In the genomic region with DNA sequence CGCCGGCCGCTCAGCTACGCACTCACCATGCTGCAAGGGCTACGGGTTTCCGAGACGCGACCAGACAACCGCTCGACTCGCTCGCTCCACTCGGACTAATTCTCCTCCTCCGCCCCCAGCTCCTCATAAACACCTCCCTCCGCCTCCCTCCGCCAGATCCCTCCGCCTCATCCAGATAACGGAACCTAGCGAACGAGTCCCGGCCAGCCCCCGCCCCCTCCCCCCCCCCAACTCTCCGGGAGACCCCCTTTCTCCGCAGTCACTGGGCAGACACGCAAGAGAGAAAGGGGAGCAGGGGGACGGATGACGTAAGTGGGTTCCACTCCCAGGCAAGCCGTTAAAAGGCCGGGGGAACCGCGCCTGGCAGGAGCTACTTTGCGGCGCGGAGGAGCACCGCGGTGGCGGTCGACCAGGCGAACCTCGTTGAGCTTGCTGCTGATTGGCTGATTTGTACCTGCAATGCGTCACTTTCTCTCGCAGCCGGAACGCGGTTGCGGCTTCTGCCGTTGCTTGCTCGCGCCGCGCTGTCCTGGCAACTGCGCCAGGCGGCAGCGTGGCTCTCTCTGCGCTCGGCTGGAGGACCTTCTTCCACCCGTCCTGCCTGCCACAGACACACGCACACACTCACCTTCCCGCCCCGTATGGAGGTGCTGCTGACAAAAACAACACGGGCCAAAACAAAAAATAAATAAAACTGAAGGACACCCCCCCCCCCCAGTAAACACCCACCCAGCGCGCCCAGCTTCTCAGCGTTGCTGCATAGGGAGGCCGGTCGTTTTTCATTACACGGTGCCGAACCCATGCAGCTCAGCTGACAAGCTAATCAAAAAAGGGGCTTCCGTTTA, we compare ENCODE assay signal across 8 mouse cellular contexts. TPM values are rescaled to one million over a fixed set of nuclear protein-coding genes. Genes with fewer than 3 reads are reported as not detected.
DNase-seq lines count a peak whose midpoint lies in the region; ATAC-seq and TF ChIP-seq lines count a peak whose summit lies in the region.

A gene (minus strand): TSS at position 169 of the 845 bp plus-strand sequence.

- H3K9ac ChIP-seq in heart, embryonic 11.5 days (ENCODE audit: low read depth, low read length) = peak within 1 kb of the TSS; percentile 86
- H3K9ac ChIP-seq in kidney, embryonic 16.5 days (replicated peaks; ENCODE audit: low read length) = peak within 1 kb of the TSS; percentile 98
- peak within 1 kb of the TSS; percentile 87 for H3K9ac ChIP-seq in liver, adult 2 months (ENCODE audit: low read depth, low read length)

- peak within 1 kb of the TSS; percentile 84 for H3K4me2 ChIP-seq in heart, embryonic 11.5 days
- H3K4me2 ChIP-seq in kidney, embryonic 16.5 days (replicated peaks; ENCODE audit: low read depth, low read length) = peak within 1 kb of the TSS; percentile 86
- H3K4me2 ChIP-seq in myocyte (ENCODE audit: low read depth) = peak within 1 kb of the TSS; percentile 80

- TF ChIP-seq CTCF in C2C12 (IDR thresholded peaks at IDR 0.05; ENCODE audit: control insufficient read depth, insufficient read depth, insufficient read length) = no peak
- TF ChIP-seq CTCF in brain, embryonic 14.5 days (IDR thresholded peaks at IDR 0.05; ENCODE audit: borderline replicate concordance, extremely low read depth, insufficient read depth, insufficient read length) = no peak
- TF ChIP-seq CTCF in liver, adult 2 months (IDR thresholded peaks at IDR 0.05; ENCODE audit: low read depth, low read length) = 0 out of 2 replicates have a peak, but pooled peaks have one; percentile 33

- WGBS in heart, embryonic 11.5 days (ENCODE audit: insufficient replicate concordance) = under 1% methylated on average over 69 of the region's 69 CpGs
- 0% methylated on average over 65 of the region's 69 CpGs for WGBS in kidney, embryonic 16.5 days
- under 1% methylated on average over 68 of the region's 69 CpGs for WGBS in liver, adult 2 months

- peak; percentile 99 for DNase-seq in brain, embryonic 14.5 days (ENCODE audit: low read depth)
- DNase-seq in liver, adult 2 months (ENCODE audit: extremely low read depth, low read depth, low spot score) = peak; percentile 93
- DNase-seq in splenic B cell, adult 2 months (ENCODE audit: low read depth, low spot score) = peak; percentile 99

- H3K36me3 ChIP-seq in C2C12 (ENCODE audit: control insufficient read depth, insufficient read depth) (peaks cover 12% of the 10 kb centered on the region), myocyte (ENCODE audit: control insufficient read depth, insufficient read depth) (peaks cover 16% of the 10 kb centered on the region)
- peaks cover 28% of the 10 kb centered on the region for H3K36me3 ChIP-seq in erythroblast, embryonic 14.5 days (ENCODE audit: control insufficient read depth)
- no peaks in the 10 kb centered on the region for H3K36me3 ChIP-seq in heart, embryonic 11.5 days (ENCODE audit: control insufficient read depth, insufficient read depth, low read length)
- H3K36me3 ChIP-seq in kidney, embryonic 16.5 days (ENCODE audit: insufficient read depth, low read length) = no peaks in the 10 kb centered on the region
- no peaks in the 10 kb centered on the region for H3K36me3 ChIP-seq in liver, adult 2 months (ENCODE audit: control insufficient read depth, insufficient read depth, low read length)
- H3K36me3 ChIP-seq in splenic B cell, adult 2 months (ENCODE audit: control insufficient read depth, insufficient read depth, low read length, poor library complexity, severe bottlenecking) = no peaks in the 10 kb centered on the region

- H3K4me1 ChIP-seq in erythroblast, embryonic 14.5 days (ENCODE audit: control insufficient read depth) = peaks cover 42% of the 10 kb centered on the region
- peaks cover 20% of the 10 kb centered on the region for H3K4me1 ChIP-seq in heart, embryonic 11.5 days (ENCODE audit: control insufficient read depth, insufficient read depth, low read length)
- peaks cover 26% of the 10 kb centered on the region for H3K4me1 ChIP-seq in kidney, embryonic 16.5 days (ENCODE audit: insufficient read depth, low read length)
- H3K4me1 ChIP-seq in liver, adult 2 months (ENCODE audit: control insufficient read depth, insufficient read depth, low read length) = peaks cover 5% of the 10 kb centered on the region

- no peaks in the 10 kb centered on the region for H3K9me3 ChIP-seq in erythroblast, embryonic 14.5 days (ENCODE audit: control insufficient read depth, low read length)
- no peaks in the 10 kb centered on the region for H3K9me3 ChIP-seq in heart, embryonic 11.5 days (replicated peaks; ENCODE audit: control insufficient read depth, low read length)
- H3K9me3 ChIP-seq in kidney, embryonic 16.5 days (ENCODE audit: low read length) = no peaks in the 10 kb centered on the region

- H3K4me3 ChIP-seq in C2C12 (ENCODE audit: insufficient read depth, poor library complexity, severe bottlenecking) = peak within 1 kb of the TSS; percentile 86
- H3K4me3 ChIP-seq in erythroblast, embryonic 14.5 days (replicated peaks) = peak within 1 kb of the TSS; percentile 91
- peak within 1 kb of the TSS; percentile 65 for H3K4me3 ChIP-seq in heart, embryonic 11.5 days (ENCODE audit: low read depth, low read length)
- peak within 1 kb of the TSS; percentile 98 for H3K4me3 ChIP-seq in kidney, embryonic 16.5 days (ENCODE audit: low read length)
- peak within 1 kb of the TSS; percentile 85 for H3K4me3 ChIP-seq in liver, adult 2 months (ENCODE audit: insufficient read depth, low read depth, low read length)
- H3K4me3 ChIP-seq in myocyte = peak within 1 kb of the TSS; percentile 72

- peaks cover 40% of the 10 kb centered on the region for H3K79me3 ChIP-seq in C2C12 (ENCODE audit: low read depth)

- peak within 1 kb of the TSS; percentile 90 for H3K27ac ChIP-seq in heart, embryonic 11.5 days (ENCODE audit: low read depth, low read length)
- H3K27ac ChIP-seq in kidney, embryonic 16.5 days (ENCODE audit: low read length) = peak within 1 kb of the TSS; percentile 99
- H3K27ac ChIP-seq in liver, adult 2 months (replicated peaks; ENCODE audit: insufficient read depth, low read depth, low read length) = peak within 1 kb of the TSS; percentile 81

- ATAC-seq in heart, embryonic 11.5 days (replicated peaks; ENCODE audit: insufficient number of reproducible peaks, low FRiP score, low TSS enrichment) = peak; percentile 90
- peak; percentile 93 for ATAC-seq in kidney, embryonic 16.5 days (ENCODE audit: low FRiP score, low TSS enrichment)

- peak; percentile 99 for TF ChIP-seq POLR2A in brain, embryonic 14.5 days (IDR thresholded peaks at IDR 0.05; ENCODE audit: borderline replicate concordance, extremely low read depth, insufficient read depth, insufficient read length, poor library complexity, severe bottlenecking)
- peak; percentile 100 for TF ChIP-seq POLR2A in liver, adult 2 months (IDR thresholded peaks at IDR 0.05; ENCODE audit: extremely low read depth, insufficient read depth, low read length)
- TF ChIP-seq POLR2A in myocyte (IDR thresholded peaks at IDR 0.05; ENCODE audit: insufficient read length, low read depth) = peak; percentile 99

- H3K79me2 ChIP-seq in C2C12 (ENCODE audit: control insufficient read depth, insufficient read depth) (peaks cover 47% of the 10 kb centered on the region), myocyte (ENCODE audit: control insufficient read depth, insufficient read depth) (peaks cover 41% of the 10 kb centered on the region)
- peaks cover 16% of the 10 kb centered on the region; the same call in 1 of the 2 replicates for H3K79me2 ChIP-seq in liver, adult 2 months (ENCODE audit: control insufficient read depth, insufficient read depth, low read length)

- H3K27me3 ChIP-seq in C2C12 (ENCODE audit: control insufficient read depth, insufficient read depth, insufficient read length) (no peaks in the 10 kb centered on the region), myocyte (ENCODE audit: control insufficient read depth, insufficient read depth, insufficient read length) (no peaks in the 10 kb centered on the region)
- peaks cover 12% of the 10 kb centered on the region for H3K27me3 ChIP-seq in erythroblast, embryonic 14.5 days (ENCODE audit: control insufficient read depth)
- no peaks in the 10 kb centered on the region for H3K27me3 ChIP-seq in heart, embryonic 11.5 days (ENCODE audit: control insufficient read depth, insufficient read depth, low read length)
- no peaks in the 10 kb centered on the region for H3K27me3 ChIP-seq in kidney, embryonic 16.5 days (ENCODE audit: insufficient read depth, low read length)
- no peaks in the 10 kb centered on the region for H3K27me3 ChIP-seq in liver, adult 2 months (ENCODE audit: control insufficient read depth, insufficient read depth, low read length)
- no peaks in the 10 kb centered on the region for H3K27me3 ChIP-seq in splenic B cell, adult 2 months (ENCODE audit: control insufficient read depth, insufficient read depth, low read length, poor library complexity, severe bottlenecking)

- H3ac ChIP-seq in C2C12 (ENCODE audit: control insufficient read depth, insufficient read length, low read depth) = peak within 1 kb of the TSS; percentile 89
- H3ac ChIP-seq in myocyte (ENCODE audit: control insufficient read depth, insufficient read length) = peak within 1 kb of the TSS; percentile 96

TF ChIP-seq in C2C12, 6 proteins besides CTCF, POLR2A, EP300 and RAD21:
- TF ChIP-seq USF1 (IDR thresholded peaks at IDR 0.05; ENCODE audit: low read depth) (no peak), MAX (IDR thresholded peaks at IDR 0.05) (peak; percentile 77)

TF ChIP-seq in myocyte, 11 proteins besides CTCF, POLR2A, EP300 and RAD21:
- TF ChIP-seq MYOG (IDR thresholded peaks at IDR 0.05; ENCODE audit: control insufficient read depth in 1 of 3, insufficient read depth in 1 of 3, insufficient read length in 2 of 3, low read depth in 2 of 3) (peak in 1 of 3 experiments; percentile 67), CEBPB (IDR thresholded peaks at IDR 0.05; ENCODE audit: insufficient read depth, poor library complexity, severe bottlenecking) (no peak), REST (IDR thresholded peaks at IDR 0.05; ENCODE audit: insufficient read depth, insufficient read length) (peak; percentile 53), MYOD1 (IDR thresholded peaks at IDR 0.05; ENCODE audit: control insufficient read depth in 1 of 3, insufficient read length in 2 of 3, low read depth in 2 of 3) (peak in 2 of 3 experiments; percentile 3 to 58), MAX (IDR thresholded peaks at IDR 0.05; ENCODE audit: low read depth) (no peak), TCF3 (IDR thresholded peaks at IDR 0.05; ENCODE audit: insufficient read length, low read depth) (no peak), POLR2AphosphoS2 (IDR thresholded peaks at IDR 0.05; ENCODE audit: insufficient read length, low read depth) (peak; percentile 100)
TF ChIP-seq in myocyte: peak in this region for 4.

RNA-seq across cellular contexts. Expression of the gene that starts here (rescaled TPM):
- 321 TPM for polyA plus RNA-seq in C2C12 (2012; fragmentation: generic; extraction: Trizol)
- polyA plus RNA-seq in brain, embryonic 14.5 days (2012; rRNA removed) = 919 and 1,119 TPM in 2 replicates
- 2.3 and 3.2 TPM in 2 replicates for polyA plus RNA-seq in erythroblast, embryonic 14.5 days (2012)
- 724 and 789 TPM in 2 replicates for polyA plus RNA-seq in heart, embryonic 11.5 days (2014; fragmentation: Nextera tagmentation; extraction: Ambion mirVana)
- 1,041 and 1,124 TPM in 2 replicates for polyA plus RNA-seq in kidney, embryonic 16.5 days (2015; fragmentation: Nextera tagmentation; extraction: Ambion mirVana)
- 181 and 257 TPM in 2 replicates for total RNA-seq in liver, adult 2 months (2014; rRNA removed)
- polyA plus RNA-seq in liver, adult 2 months (2012; rRNA removed) = 19.7 and 20.9 TPM in 2 replicates
- 271 TPM for polyA plus RNA-seq in myocyte (2012; fragmentation: generic; extraction: Trizol)

Comparison
In these comparisons a context has a peak if more than half of its experiments do, and no peak if none do; other contexts are left out.
1. Peak in every context shown above with its lines: DNase-seq, ATAC-seq, H3K4me3 ChIP-seq and H3K27ac ChIP-seq.
2. RNA of the gene that starts here (polyA plus RNA-seq): 1,041 to 1,124 TPM in kidney, embryonic 16.5 days, 919 to 1,119 TPM in brain, embryonic 14.5 days, 724 to 789 TPM in heart, embryonic 11.5 days, 321 TPM in C2C12 (single experiment) and 271 TPM in myocyte (single experiment); 19.7 to 20.9 TPM in liver, adult 2 months and 2.3 to 3.2 TPM in erythroblast, embryonic 14.5 days; every median in the first group is over 10 times any median in the second.